Mouse (Mus musculus) heart, embryonic 11.5 days (tissue): Measurements from ENCODE around the gene Wdr82. TPM values are rescaled to one million over a fixed set of nuclear protein-coding genes. Genes with fewer than 3 reads are reported as not detected.

Experiments
- ATAC-seq: fragments of 200-750 bp; cut with Nextera tagmentation; replicated peaks from 2 replicates; pipeline ENCODE4 v1.8.0; 2017; ENCODE audit warnings: moderate library complexity; ENCODE audit not compliant: insufficient number of reproducible peaks, low FRiP score, low TSS enrichment
- H3K27ac ChIP-seq: fragments of 300-500 bp; sonication (generic); 2 replicates; pipeline ENCODE4 v1.5.1; 2014; ENCODE audit warnings: mild to moderate bottlenecking, low read depth, low read length
- H3K27me3 ChIP-seq: fragments of 300-500 bp; sonication (generic); 2 replicates; pipeline ENCODE4 v1.6.1; 2014; ENCODE audit warnings: mild to moderate bottlenecking, low read length, mixed read lengths; ENCODE audit not compliant: control insufficient read depth, insufficient read depth
- H3K36me3 ChIP-seq: fragments of 300-500 bp; sonication (generic); 2 replicates; pipeline ENCODE4 v1.6.1; 2014; ENCODE audit warnings: mild to moderate bottlenecking, low read length, moderate library complexity, mixed read lengths; ENCODE audit not compliant: control insufficient read depth, insufficient read depth
- H3K4me1 ChIP-seq: fragments of 300-500 bp; sonication (generic); 2 replicates; pipeline ENCODE4 v1.6.1; 2014; ENCODE audit warnings: low read length; ENCODE audit not compliant: control insufficient read depth, insufficient read depth
- H3K4me2 ChIP-seq: fragments of 300-500 bp; sonication (generic); 2 replicates; pipeline ENCODE4 v1.6.1; 2014; ENCODE audit warnings: mild to moderate bottlenecking, moderate library complexity
- H3K4me3 ChIP-seq: fragments of 300-500 bp; sonication (generic); 2 replicates; pipeline ENCODE4 v1.5.1; 2014; ENCODE audit warnings: low read depth, low read length
- H3K9ac ChIP-seq: fragments of 300-500 bp; sonication (generic); 2 replicates; pipeline ENCODE4 v1.6.1; 2014; ENCODE audit warnings: mild to moderate bottlenecking, low read depth, low read length, moderate library complexity
- H3K9me3 ChIP-seq: fragments of 300-500 bp; sonication (generic); replicated peaks from 2 replicates; pipeline ENCODE4 v1.6.1; 2016; ENCODE audit warnings: low read length; ENCODE audit not compliant: control insufficient read depth
- WGBS: fragments of 180-500 bp; shearing (Covaris S2); extraction: QIAGEN DNeasy Blood & Tissue Kit; methylation state at CpG from one replicate; pipeline ENCODE4 v1.1.7; 2014; ENCODE audit not compliant: insufficient replicate concordance; 5-methylcytosine and 5-hydroxymethylcytosine counted together
- polyA plus RNA-seq: library from polyadenylated mRNA; unstranded; fragments of >200 nt; fragmentation: Nextera tagmentation; extraction: Ambion mirVana; gene quantifications from 2 replicates; pipeline ENCODE4 v1.2.1, GENCODE M21; 2014

Gene Wdr82
- polyA plus RNA-seq, 1 experiment from 2014 or later = 24.4 TPM

GRCm38 (mm10) chr9:106179964-106180363 lies 9.2 kb downstream of the Wdr82 start:
- Histone ChIP-seq H3K4me2 (no peak overlapping the region), H3K27me3 (no peaks in the 10 kb centered on the region), H3K9ac (no peak overlapping the region), H3K4me1 (peaks cover 4% of the 10 kb centered on the region; the same call in 1 of the 2 replicates), H3K36me3 (peaks cover 43% of the 10 kb centered on the region), H3K4me3 (no peak overlapping the region), H3K27ac (no peak overlapping the region), H3K9me3 (no peaks in the 10 kb centered on the region)
- 96% methylated on average over 3 of the region's 3 CpGs for WGBS
- ATAC-seq = no peak

- Histone ChIP-seq H3K27me3 (no peaks in the 10 kb centered on the region), H3K4me1 (no peaks in the 10 kb centered on the region), H3K4me2 (no peak overlapping the region), H3K9ac (no peak overlapping the region), H3K27ac (no peak overlapping the region), H3K9me3 (no peaks in the 10 kb centered on the region), H3K36me3 (peaks cover 56% of the 10 kb centered on the region), H3K4me3 (no peak overlapping the region)
- ATAC-seq = no peak
- WGBS = 91% methylated on average over 4 of the region's 4 CpGs
Observed at GRCm38 (mm10) chr9:106182146-106182545, 11.4 kb downstream of the Wdr82 start.

GRCm38 (mm10) chr9:106183996-106184395 lies 13.3 kb downstream of the Wdr82 start:
- Histone ChIP-seq H3K27ac (no peak overlapping the region), H3K36me3 (peaks cover 61% of the 10 kb centered on the region), H3K4me3 (no peak overlapping the region), H3K9ac (no peak overlapping the region), H3K4me2 (no peak overlapping the region), H3K9me3 (no peaks in the 10 kb centered on the region), H3K27me3 (no peaks in the 10 kb centered on the region), H3K4me1 (no peaks in the 10 kb centered on the region)
- no peak for ATAC-seq
- WGBS = 92% methylated on average over 5 of the region's 5 CpGs

- ATAC-seq = no peak
- peaks cover 49% of the 10 kb centered on the region for H3K36me3 ChIP-seq
Observed at GRCm38 (mm10) chr9:106191355-106191754, 20.6 kb downstream of the Wdr82 start.

GRCm38 (mm10) chr9:106192024-106192423 lies 21.3 kb downstream of the Wdr82 start:
- Histone ChIP-seq H3K4me2 (no peak overlapping the region), H3K4me1 (no peaks in the 10 kb centered on the region), H3K4me3 (no peak overlapping the region), H3K27me3 (no peaks in the 10 kb centered on the region), H3K9me3 (no peaks in the 10 kb centered on the region), H3K9ac (no peak overlapping the region), H3K27ac (no peak overlapping the region), H3K36me3 (peaks cover 46% of the 10 kb centered on the region)
- no peak for ATAC-seq
- 94% methylated on average over 8 of the region's 8 CpGs for WGBS

More at GRCm38 (mm10) chr9:106191355-106191754, 20.6 kb downstream of the Wdr82 start:
- Histone ChIP-seq H3K9ac (no peak overlapping the region), H3K4me3 (no peak overlapping the region), H3K4me2 (no peak overlapping the region), H3K27ac (no peak overlapping the region), H3K4me1 (no peaks in the 10 kb centered on the region), H3K9me3 (no peaks in the 10 kb centered on the region), H3K27me3 (no peaks in the 10 kb centered on the region)
- 89% methylated on average over 1 of the region's 1 CpGs for WGBS

- Histone ChIP-seq H3K4me1 (no peaks in the 10 kb centered on the region), H3K36me3 (peaks cover 38% of the 10 kb centered on the region), H3K4me2 (no peak overlapping the region), H3K9ac (no peak overlapping the region), H3K9me3 (no peaks in the 10 kb centered on the region), H3K27ac (no peak overlapping the region), H3K4me3 (no peak overlapping the region), H3K27me3 (no peaks in the 10 kb centered on the region)
- no peak for ATAC-seq
- 83% methylated on average over 1 of the region's 1 CpGs for WGBS
Observed at GRCm38 (mm10) chr9:106192998-106193397, 22.3 kb downstream of the Wdr82 start.

GRCm38 (mm10) chr9:106193930-106194807 lies 23.4 kb downstream of the Wdr82 start:
- no peaks in the 10 kb centered on the region for H3K9me3 ChIP-seq
- H3K4me2 ChIP-seq = no peak overlapping the region
- no peaks in the 10 kb centered on the region for H3K27me3 ChIP-seq
- ATAC-seq = no peak
- no peak overlapping the region for H3K4me3 ChIP-seq
- H3K36me3 ChIP-seq = peaks cover 30% of the 10 kb centered on the region
- H3K27ac ChIP-seq = no peak overlapping the region
- 90% methylated on average over 8 of the region's 8 CpGs for WGBS
- H3K9ac ChIP-seq = no peak overlapping the region
- H3K4me1 ChIP-seq = peaks cover 5% of the 10 kb centered on the region; the same call in 1 of the 2 replicates

- H3K9me3 ChIP-seq = no peaks in the 10 kb centered on the region
- H3K4me2 ChIP-seq = no peak overlapping the region
- H3K4me1 ChIP-seq = peaks cover 14% of the 10 kb centered on the region
- H3K27me3 ChIP-seq = no peaks in the 10 kb centered on the region
- 95% methylated on average over 8 of the region's 8 CpGs for WGBS
- peaks cover 17% of the 10 kb centered on the region for H3K36me3 ChIP-seq
- no peak overlapping the region for H3K27ac ChIP-seq
- no peak overlapping the region for H3K9ac ChIP-seq
- ATAC-seq = no peak
- H3K4me3 ChIP-seq = no peak overlapping the region
Observed at GRCm38 (mm10) chr9:106195693-106196092, 25.0 kb downstream of the Wdr82 start.
